Mouse (Mus musculus): ENCODE measurements at regions not wholly inside any gene's neighbourhood (a gene's known extent, or its start where the extent isn't known, plus 50 kb on each side); places are given as distances from the start of the nearest gene placed in this dataset.

DNA sequence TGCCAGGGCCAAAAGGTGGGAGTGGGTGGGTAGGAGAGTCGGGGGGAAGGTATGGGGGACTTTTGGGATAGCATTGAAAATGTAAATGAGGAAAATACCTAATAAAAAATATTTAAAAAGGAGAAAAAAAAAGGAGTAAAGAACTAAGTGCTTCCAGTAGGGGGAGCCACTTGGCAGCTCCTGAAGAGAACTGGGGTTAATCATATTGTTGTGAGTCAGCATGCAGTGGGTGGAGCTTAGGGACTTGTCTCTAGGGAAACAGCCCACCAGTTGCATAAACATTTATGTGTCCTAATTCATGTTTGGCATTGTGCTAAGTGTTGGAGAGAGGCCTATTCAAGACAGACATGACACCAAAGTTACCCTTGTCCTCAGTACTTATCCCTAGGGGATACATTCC lies 466.0 kb upstream of the Gulo start:
- H3K36me3 ChIP-seq (replicated peaks) = no peaks in the 10 kb centered on the region
- no peaks in the 10 kb centered on the region for H3K27me3 ChIP-seq (replicated peaks; ENCODE audit: low read depth, poor library complexity, severe bottlenecking)

DNA sequence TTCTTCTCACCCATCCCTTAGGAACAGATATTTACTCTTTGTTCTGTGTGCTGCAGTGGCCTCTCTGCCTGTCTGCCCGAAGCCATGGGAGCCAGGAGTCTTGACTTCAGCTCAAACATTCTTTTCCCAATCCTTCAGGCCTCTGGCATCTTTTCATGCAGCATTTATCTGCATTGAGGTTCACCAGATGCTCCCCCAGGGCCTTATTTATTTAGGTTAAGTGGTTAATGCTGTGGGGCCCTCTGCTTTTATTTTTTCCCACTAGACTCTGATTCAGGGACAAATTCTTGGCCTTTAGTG lies 464.2 kb upstream of the Gulo start:
- Histone ChIP-seq H3K36me3 (replicated peaks) (no peaks in the 10 kb centered on the region), H3K27ac (replicated peaks) (peak overlapping the region; percentile 61), H3K9me3 (no peaks in the 10 kb centered on the region), H3K27me3 (replicated peaks; ENCODE audit: low read depth, poor library complexity, severe bottlenecking) (no peaks in the 10 kb centered on the region), H3K4me3 (no peak overlapping the region), H3K4me1 (peaks cover 14% of the 10 kb centered on the region)
- WGBS = 25% methylated on average over 1 of the region's 1 CpGs
- peak; percentile 26 for DNase-seq (ENCODE audit: low spot score)

More for the DNA sequence above, 466.0 kb upstream of the Gulo start:
- Histone ChIP-seq H3K4me3 (no peak overlapping the region), H3K4me1 (peaks cover 25% of the 10 kb centered on the region), H3K9me3 (no peaks in the 10 kb centered on the region), H3K27ac (replicated peaks) (no peak overlapping the region)
- WGBS = 62% methylated on average over 1 of the region's 1 CpGs
- no peak for DNase-seq (ENCODE audit: low spot score)

DNA sequence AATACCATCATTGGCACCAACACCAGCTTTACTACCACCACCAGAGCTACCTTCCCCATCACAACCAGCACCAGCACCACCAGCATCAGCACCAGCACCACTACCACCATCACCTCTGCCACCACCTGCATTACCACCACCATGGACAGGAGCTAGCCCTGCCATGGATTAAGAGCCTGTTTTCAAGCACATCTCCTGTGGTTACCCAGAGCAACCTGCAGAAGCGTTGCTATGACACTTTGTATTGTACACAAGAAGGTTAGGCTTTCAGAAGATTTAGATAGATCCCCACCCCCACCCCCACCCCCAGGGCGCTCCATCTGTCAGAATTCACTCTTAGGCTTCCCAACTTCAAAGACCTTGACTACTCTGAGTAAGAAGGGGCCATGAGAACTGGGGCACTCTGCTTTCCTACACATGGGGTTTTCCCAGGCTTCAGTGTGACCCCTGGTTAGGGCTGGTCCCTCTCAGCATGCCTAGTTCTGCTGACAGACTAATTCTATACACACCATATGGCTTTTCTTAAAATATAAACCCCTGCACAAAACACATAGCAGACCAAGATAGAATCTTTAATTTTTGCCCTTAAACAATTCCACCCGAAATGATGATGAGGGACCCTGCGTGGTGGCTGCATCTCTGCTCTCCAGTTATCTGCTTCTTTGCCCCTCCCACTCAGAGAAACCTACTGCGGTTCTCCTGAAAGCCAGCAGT lies 463.7 kb upstream of the Gulo start:
- Histone ChIP-seq H3K9me3 (no peaks in the 10 kb centered on the region), H3K36me3 (replicated peaks) (no peaks in the 10 kb centered on the region), H3K27me3 (replicated peaks; ENCODE audit: low read depth, poor library complexity, severe bottlenecking) (no peaks in the 10 kb centered on the region), H3K4me3 (no peak overlapping the region), H3K4me1 (peaks cover 11% of the 10 kb centered on the region), H3K27ac (replicated peaks) (peak overlapping the region; percentile 61)
- DNase-seq (ENCODE audit: low spot score) = no peak
- WGBS = 55% methylated on average over 5 of the region's 5 CpGs

- no peaks in the 10 kb centered on the region for H3K36me3 ChIP-seq (replicated peaks)
- WGBS = 86% methylated on average over 5 of the region's 5 CpGs
- H3K4me3 ChIP-seq = no peak overlapping the region
- H3K4me1 ChIP-seq = 0 out of 2 replicates have a peak, but pooled peaks cover 3% of the 10 kb centered on the region
- no peak overlapping the region for H3K27ac ChIP-seq (replicated peaks)
- no peaks in the 10 kb centered on the region for H3K27me3 ChIP-seq (replicated peaks; ENCODE audit: low read depth, poor library complexity, severe bottlenecking)
- H3K9me3 ChIP-seq = peaks cover 5% of the 10 kb centered on the region; the same call in 1 of the 2 replicates
- no peak for DNase-seq (ENCODE audit: low spot score)
Measured at GRCm38 (mm10) chr14:66462081-66462480, 453.1 kb upstream of the Gulo start.

DNA sequence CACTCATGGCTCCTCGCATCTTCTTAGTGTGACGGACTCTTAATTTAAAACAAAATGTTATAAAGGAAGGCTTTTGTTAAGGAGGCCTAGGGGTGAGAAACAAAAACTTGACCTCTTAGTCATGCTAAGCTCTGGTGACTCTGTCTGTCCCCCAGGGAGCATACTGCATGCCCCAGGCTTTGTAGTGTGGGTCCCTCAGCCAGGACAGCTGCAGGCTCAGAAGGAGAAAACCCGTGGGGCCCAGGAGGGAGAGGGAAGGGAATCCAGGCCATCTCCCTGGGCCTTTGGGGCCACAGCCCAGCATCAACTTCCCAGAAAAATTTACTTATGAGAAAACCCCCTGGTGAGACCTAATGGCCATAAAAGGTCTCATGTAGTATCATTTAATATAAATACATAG lies 451.8 kb upstream of the Gulo start:
- Histone ChIP-seq H3K4me1 (0 out of 2 replicates have a peak, but pooled peaks cover 3% of the 10 kb centered on the region), H3K4me3 (no peak overlapping the region), H3K9me3 (peaks cover 5% of the 10 kb centered on the region; the same call in 1 of the 2 replicates), H3K27me3 (replicated peaks; ENCODE audit: low read depth, poor library complexity, severe bottlenecking) (no peaks in the 10 kb centered on the region), H3K27ac (replicated peaks) (peak overlapping the region; percentile 51; the same call in 1 of the 2 replicates), H3K36me3 (replicated peaks) (no peaks in the 10 kb centered on the region)
- 59% methylated on average over 3 of the region's 3 CpGs for WGBS
- no peak for DNase-seq (ENCODE audit: low spot score)

DNA sequence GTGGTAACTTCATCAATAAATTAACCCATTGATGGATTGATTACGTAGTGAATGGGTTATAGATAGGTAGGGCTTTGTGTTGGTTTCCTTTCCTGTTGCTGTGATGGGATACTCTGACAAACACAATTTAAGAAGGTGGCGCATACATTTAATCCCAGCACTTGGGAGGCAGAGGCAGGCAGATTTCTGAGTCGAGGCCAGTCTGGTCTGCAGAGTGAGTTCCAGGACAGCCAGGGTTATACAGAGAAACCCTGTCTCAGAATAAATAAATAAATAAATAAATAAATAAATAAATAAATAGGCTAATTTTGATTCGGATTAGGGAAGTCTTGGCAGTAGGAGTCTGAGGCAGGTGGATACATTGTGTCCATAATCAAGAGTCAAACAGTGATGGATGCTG lies 449.7 kb upstream of the Gulo start:
- H3K27me3 ChIP-seq (replicated peaks; ENCODE audit: low read depth, poor library complexity, severe bottlenecking) = no peaks in the 10 kb centered on the region
- H3K9me3 ChIP-seq = peaks cover 5% of the 10 kb centered on the region; the same call in 1 of the 2 replicates
- 0 out of 2 replicates have a peak, but pooled peaks cover 3% of the 10 kb centered on the region for H3K4me1 ChIP-seq
- no peak overlapping the region for H3K27ac ChIP-seq (replicated peaks)
- no peak overlapping the region for H3K4me3 ChIP-seq
- no peaks in the 10 kb centered on the region for H3K36me3 ChIP-seq (replicated peaks)
- DNase-seq (ENCODE audit: low spot score) = no peak
- WGBS = 89% methylated on average over 4 of the region's 4 CpGs

- Histone ChIP-seq H3K36me3 (replicated peaks) (no peaks in the 10 kb centered on the region), H3K27ac (replicated peaks) (no peak overlapping the region), H3K27me3 (replicated peaks; ENCODE audit: low read depth, poor library complexity, severe bottlenecking) (no peaks in the 10 kb centered on the region), H3K4me1 (0 out of 2 replicates have a peak, but pooled peaks cover 3% of the 10 kb centered on the region), H3K9me3 (peaks cover 8% of the 10 kb centered on the region; the same call in 1 of the 2 replicates), H3K4me3 (no peak overlapping the region)
- WGBS = 81% methylated on average over 6 of the region's 6 CpGs
- no peak for DNase-seq (ENCODE audit: low spot score)
Measured at GRCm38 (mm10) chr14:66457300-66457699, 448.3 kb upstream of the Gulo start.

DNA sequence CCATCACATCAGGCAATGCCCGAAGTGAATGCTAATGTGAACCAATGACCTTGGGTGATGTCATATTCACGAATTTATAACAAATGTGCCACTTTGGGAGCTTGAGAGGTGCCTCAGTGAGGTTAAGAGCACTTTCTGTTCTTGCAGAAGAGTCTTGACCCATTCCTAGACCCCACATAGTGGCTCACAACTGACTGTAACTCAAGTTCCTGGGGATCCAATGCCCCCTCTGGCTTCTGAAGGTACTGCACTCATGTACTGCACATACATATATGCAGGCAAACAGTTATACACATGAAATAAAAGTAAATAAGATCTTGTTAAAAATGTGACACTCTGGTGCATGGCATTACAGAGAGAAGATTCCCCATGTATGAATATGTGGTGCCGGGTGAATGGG lies 443.8 kb upstream of the Gulo start:
- H3K27me3 ChIP-seq (replicated peaks; ENCODE audit: low read depth, poor library complexity, severe bottlenecking) = no peaks in the 10 kb centered on the region
- DNase-seq (ENCODE audit: low spot score) = no peak
- H3K27ac ChIP-seq (replicated peaks) = no peak overlapping the region
- peaks cover 4% of the 10 kb centered on the region; the same call in 1 of the 2 replicates for H3K9me3 ChIP-seq
- WGBS = 90% methylated on average over 3 of the region's 3 CpGs
- no peaks in the 10 kb centered on the region for H3K4me1 ChIP-seq
- H3K4me3 ChIP-seq = no peak overlapping the region
- H3K36me3 ChIP-seq (replicated peaks) = no peaks in the 10 kb centered on the region

GRCm38 (mm10) chr14:66450351-66450750 lies 441.3 kb upstream of the Gulo start:
- WGBS = 65% methylated on average over 10 of the region's 10 CpGs
- no peak for DNase-seq (ENCODE audit: low spot score)
- Histone ChIP-seq H3K36me3 (replicated peaks) (no peaks in the 10 kb centered on the region), H3K27me3 (replicated peaks; ENCODE audit: low read depth, poor library complexity, severe bottlenecking) (no peaks in the 10 kb centered on the region), H3K9me3 (peaks cover 4% of the 10 kb centered on the region; the same call in 1 of the 2 replicates), H3K27ac (replicated peaks) (no peak overlapping the region), H3K4me3 (no peak overlapping the region), H3K4me1 (no peaks in the 10 kb centered on the region)

DNA sequence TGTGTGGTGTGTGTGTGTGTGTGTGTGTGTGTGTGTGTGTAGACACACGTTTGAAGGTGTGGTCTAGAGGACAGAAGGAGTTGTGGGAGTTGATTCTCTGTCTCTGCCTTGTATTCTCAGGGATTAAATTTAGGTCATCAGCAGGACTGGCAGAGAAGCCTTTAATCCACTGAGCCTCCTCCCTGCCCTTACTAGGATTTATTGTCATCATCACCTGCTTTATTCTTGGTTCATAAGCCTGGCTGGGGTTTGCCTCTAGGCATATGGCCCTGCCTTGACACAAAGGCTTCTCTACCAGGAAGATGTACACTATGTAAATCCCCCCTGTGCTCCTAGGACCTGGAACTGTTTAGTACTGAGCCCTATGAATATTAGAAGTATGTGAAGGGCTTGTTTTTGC lies 433.6 kb upstream of the Gulo start:
- Histone ChIP-seq H3K27me3 (replicated peaks; ENCODE audit: low read depth, poor library complexity, severe bottlenecking) (no peaks in the 10 kb centered on the region), H3K4me3 (no peak overlapping the region), H3K9me3 (no peaks in the 10 kb centered on the region), H3K36me3 (replicated peaks) (no peaks in the 10 kb centered on the region), H3K4me1 (peaks cover 4% of the 10 kb centered on the region; the same call in 1 of the 2 replicates), H3K27ac (replicated peaks) (no peak overlapping the region)
- no peak for DNase-seq (ENCODE audit: low spot score)
- WGBS = 48% methylated on average over 1 of the region's 1 CpGs

DNA sequence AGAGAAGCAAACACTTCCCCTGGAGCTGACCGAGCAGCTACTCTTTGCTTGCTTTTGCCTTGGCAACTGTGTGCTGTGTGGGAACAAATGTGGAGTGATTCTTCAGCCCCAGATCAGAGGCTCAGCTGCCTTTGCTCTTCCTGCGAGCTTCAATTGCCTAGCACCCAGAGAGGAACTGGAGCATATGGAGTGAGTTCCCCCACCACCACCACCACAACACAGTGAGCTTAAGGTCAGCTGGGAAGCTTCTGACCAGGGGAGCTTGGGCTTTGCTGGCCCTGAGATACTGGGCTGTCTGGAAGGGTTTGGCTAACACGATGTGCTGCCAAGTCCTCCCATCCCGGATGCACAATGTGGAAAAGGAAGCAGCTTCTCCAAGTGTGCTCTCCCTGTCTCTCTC lies 432.8 kb upstream of the Gulo start:
- peak overlapping the region; percentile 30; the same call in 1 of the 2 replicates for H3K27ac ChIP-seq (replicated peaks)
- H3K4me1 ChIP-seq = peaks cover 4% of the 10 kb centered on the region; the same call in 1 of the 2 replicates
- no peaks in the 10 kb centered on the region for H3K36me3 ChIP-seq (replicated peaks)

GRCm38 (mm10) chr14:66438572-66438971 lies 429.6 kb upstream of the Gulo start:
- DNase-seq (ENCODE audit: low spot score) = no peak
- Histone ChIP-seq H3K4me3 (no peak overlapping the region), H3K36me3 (replicated peaks) (no peaks in the 10 kb centered on the region), H3K9me3 (no peaks in the 10 kb centered on the region), H3K4me1 (peaks cover 4% of the 10 kb centered on the region; the same call in 1 of the 2 replicates), H3K27ac (replicated peaks) (no peak overlapping the region), H3K27me3 (replicated peaks; ENCODE audit: low read depth, poor library complexity, severe bottlenecking) (no peaks in the 10 kb centered on the region)
- 91% methylated on average over 1 of the region's 1 CpGs for WGBS

More for the DNA sequence above, 432.8 kb upstream of the Gulo start:
- no peak overlapping the region for H3K4me3 ChIP-seq
- H3K27me3 ChIP-seq (replicated peaks; ENCODE audit: low read depth, poor library complexity, severe bottlenecking) = no peaks in the 10 kb centered on the region
- H3K9me3 ChIP-seq = no peaks in the 10 kb centered on the region
- DNase-seq (ENCODE audit: low spot score) = no peak
- WGBS = 59% methylated on average over 4 of the region's 4 CpGs

- Histone ChIP-seq H3K36me3 (replicated peaks) (no peaks in the 10 kb centered on the region), H3K4me1 (peaks cover 4% of the 10 kb centered on the region; the same call in 1 of the 2 replicates), H3K9me3 (no peaks in the 10 kb centered on the region), H3K4me3 (no peak overlapping the region), H3K27me3 (replicated peaks; ENCODE audit: low read depth, poor library complexity, severe bottlenecking) (no peaks in the 10 kb centered on the region), H3K27ac (replicated peaks) (no peak overlapping the region)
- no peak for DNase-seq (ENCODE audit: low spot score)
- WGBS = 89% methylated on average over 1 of the region's 1 CpGs
Measured at GRCm38 (mm10) chr14:66438001-66438400, 429.0 kb upstream of the Gulo start.

Measured in embryonic facial prominence, embryonic 10.5 days (tissue).